Mouse (Mus musculus) lung, embryonic 16.5 days (tissue): ENCODE measurements around the gene Akap6. TPM values are rescaled to one million over a fixed set of nuclear protein-coding genes. Genes with fewer than 3 reads are reported as not detected.

Experiments
- ATAC-seq: fragments of 200-750 bp; cut with Nextera tagmentation; 2 replicates; pipeline ENCODE4 v1.8.0; 2017; ENCODE audit warnings: low read depth, mild to moderate bottlenecking, moderate library complexity
- H3K27ac ChIP-seq: fragments of 300-500 bp; sonication (generic); 2 replicates; pipeline ENCODE4 v1.5.1; 2014; ENCODE audit warnings: mild to moderate bottlenecking, control low read depth, low read length
- H3K27me3 ChIP-seq: fragments of 300-500 bp; sonication (generic); 2 replicates; pipeline ENCODE4 v1.6.1; 2014; ENCODE audit warnings: low read depth, low read length, mixed read lengths; ENCODE audit not compliant: control insufficient read depth, insufficient read depth
- H3K36me3 ChIP-seq: fragments of 300-500 bp; sonication (generic); 2 replicates; pipeline ENCODE4 v1.6.1; 2014; ENCODE audit warnings: low read length; ENCODE audit not compliant: control insufficient read depth, insufficient read depth
- H3K4me1 ChIP-seq: fragments of 300-500 bp; sonication (generic); replicated peaks from 2 replicates; pipeline ENCODE4 v1.6.1; 2014; ENCODE audit warnings: low read length, mixed read lengths; ENCODE audit not compliant: control insufficient read depth, insufficient read depth
- H3K4me2 ChIP-seq: fragments of 300-500 bp; sonication (generic); 2 replicates; pipeline ENCODE4 v1.6.1; 2014; ENCODE audit warnings: low read depth, low read length, control low read depth
- H3K4me3 ChIP-seq: fragments of 300-500 bp; sonication (generic); 2 replicates; pipeline ENCODE4 v1.5.1; 2014; ENCODE audit warnings: mild to moderate bottlenecking, low read length, control low read depth
- H3K9ac ChIP-seq: fragments of 300-500 bp; sonication (generic); 2 replicates; pipeline ENCODE4 v1.6.1; 2014; ENCODE audit warnings: low read length, control low read depth
- H3K9me3 ChIP-seq: fragments of 300-500 bp; sonication (generic); 2 replicates; pipeline ENCODE4 v1.6.1; 2016; ENCODE audit warnings: low read length; ENCODE audit not compliant: control insufficient read depth
- whole genome bisulfite sequencing: fragments of 180-500 bp; shearing (Covaris S2); extraction: QIAGEN DNeasy Blood & Tissue Kit; methylation state at CpG from one replicate; pipeline ENCODE4 v1.1.7; 2014; 5-methylcytosine and 5-hydroxymethylcytosine counted together
- polyA plus RNA-seq: library from polyadenylated mRNA; unstranded; fragments of >200 nt; fragmentation: Nextera tagmentation; extraction: Ambion mirVana; gene quantifications from 2 replicates; pipeline ENCODE4 v1.2.1, GENCODE M21; 2015

Akap6 gene
- polyA plus RNA-seq, 1 experiment from 2014 or later, result 0.64 TPM

DNA sequence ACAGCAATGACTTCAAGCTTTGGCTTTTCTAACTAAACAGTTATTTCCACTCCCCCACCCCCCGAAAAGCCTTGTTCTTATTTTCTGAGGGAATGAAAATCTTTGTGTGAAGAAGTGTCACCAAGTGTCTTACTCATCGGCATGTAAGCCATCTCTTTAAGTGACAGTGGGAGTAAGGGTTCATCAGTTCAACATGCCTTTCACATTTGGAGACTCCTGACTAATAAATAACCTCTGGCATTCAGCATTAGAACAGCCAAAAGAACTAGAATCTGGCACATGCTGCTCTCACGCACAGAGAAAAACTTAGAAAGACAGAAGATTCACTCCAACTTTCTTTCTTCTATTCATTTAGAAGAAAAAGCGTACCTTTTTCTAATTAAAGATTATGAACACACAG lies 226.3 kb downstream of the Akap6 start:
- Histone ChIP-seq H3K4me1 (no peaks in the 10 kb centered on the region), H3K4me3 (no peak overlapping the region), H3K27ac (no peak overlapping the region), H3K9ac (no peak overlapping the region), H3K36me3 (no peaks in the 10 kb centered on the region), H3K4me2 (no peak overlapping the region), H3K27me3 (no peaks in the 10 kb centered on the region), H3K9me3 (no peaks in the 10 kb centered on the region)
- ATAC-seq, result no peak
- 55% methylated on average over 4 of the region's 4 CpGs for WGBS

DNA sequence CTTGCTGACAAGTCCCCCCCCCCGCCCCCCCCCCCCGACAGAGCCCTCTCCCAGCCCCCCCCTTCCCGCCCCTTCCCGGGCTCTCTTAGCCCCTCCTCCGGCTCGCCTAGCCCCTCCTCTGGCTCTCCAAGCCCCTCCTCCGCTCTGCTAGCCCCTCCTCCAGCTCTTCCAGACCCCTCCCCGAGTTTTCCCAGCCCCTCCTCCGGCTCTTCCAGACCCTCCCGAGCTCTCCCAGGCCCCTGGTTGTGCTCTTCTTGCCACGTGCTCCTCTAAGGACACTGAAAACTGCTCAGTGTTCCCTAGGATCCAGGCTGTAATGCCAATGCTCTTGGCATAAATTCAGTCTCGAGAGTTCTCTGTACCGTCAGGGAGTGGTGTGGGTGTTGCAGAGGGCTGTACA lies 234.6 kb downstream of the Akap6 start:
- no peak overlapping the region for H3K4me2 ChIP-seq
- ATAC-seq, result no peak
- H3K4me3 ChIP-seq, result no peak overlapping the region
- no peak overlapping the region for H3K9ac ChIP-seq
- no peak overlapping the region for H3K27ac ChIP-seq
- no peaks in the 10 kb centered on the region for H3K36me3 ChIP-seq
- H3K4me1 ChIP-seq, result no peaks in the 10 kb centered on the region
- WGBS, result 75% methylated on average over 6 of the region's 13 CpGs
- H3K27me3 ChIP-seq, result no peaks in the 10 kb centered on the region
- H3K9me3 ChIP-seq, result peaks cover 3% of the 10 kb centered on the region; the same call in 1 of the 2 replicates

DNA sequence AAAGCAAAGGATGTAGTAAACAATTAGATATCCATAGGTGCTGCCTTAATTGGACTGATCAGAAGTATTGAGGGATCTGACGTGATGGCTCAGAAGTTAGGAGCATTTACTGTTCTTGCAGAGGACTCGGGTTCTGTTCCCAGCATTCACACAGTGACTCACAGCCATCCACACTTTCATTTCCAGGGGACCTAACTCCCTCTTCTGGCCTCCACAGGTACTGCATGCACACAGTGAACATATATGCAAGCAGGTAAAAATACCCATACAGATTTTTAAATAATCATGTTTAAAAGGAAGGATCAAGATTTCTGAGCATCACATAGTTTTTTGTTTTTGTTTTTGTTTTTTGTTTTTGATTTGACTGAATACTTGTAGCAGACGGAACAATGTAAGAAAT lies 235.8 kb downstream of the Akap6 start:
- H3K4me1 ChIP-seq, result no peaks in the 10 kb centered on the region
- ATAC-seq, result no peak
- H3K27ac ChIP-seq, result no peak overlapping the region
- peaks cover 3% of the 10 kb centered on the region; the same call in 1 of the 2 replicates for H3K9me3 ChIP-seq
- H3K4me3 ChIP-seq, result no peak overlapping the region
- WGBS, result 95% methylated on average over 3 of the region's 3 CpGs
- H3K4me2 ChIP-seq, result no peak overlapping the region
- no peaks in the 10 kb centered on the region for H3K27me3 ChIP-seq
- no peaks in the 10 kb centered on the region for H3K36me3 ChIP-seq
- no peak overlapping the region for H3K9ac ChIP-seq

DNA sequence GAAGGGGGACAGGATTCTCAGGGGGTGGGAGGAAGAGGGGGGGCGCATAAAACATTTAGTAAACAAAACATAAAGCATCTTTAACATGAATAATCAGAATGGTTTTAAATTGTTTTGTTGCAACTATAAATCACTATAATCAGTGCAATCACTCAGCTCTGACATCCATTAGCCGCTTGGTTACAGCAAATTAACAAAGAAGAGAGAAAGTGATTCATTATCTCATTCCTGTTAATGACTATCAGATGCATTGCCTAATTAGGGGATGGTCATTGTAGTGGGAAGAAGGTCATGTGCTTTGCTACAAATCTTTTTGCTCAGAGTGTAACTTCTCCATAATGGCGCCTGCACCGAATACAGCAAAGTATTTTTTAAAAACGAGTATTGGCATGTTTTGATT lies 239.6 kb downstream of the Akap6 start:
- no peak overlapping the region for H3K4me2 ChIP-seq
- no peak overlapping the region for H3K9ac ChIP-seq
- no peaks in the 10 kb centered on the region for H3K36me3 ChIP-seq
- H3K4me1 ChIP-seq, result no peaks in the 10 kb centered on the region
- H3K9me3 ChIP-seq, result peaks cover 3% of the 10 kb centered on the region; the same call in 1 of the 2 replicates
- no peak overlapping the region for H3K27ac ChIP-seq
- 79% methylated on average over 5 of the region's 5 CpGs for WGBS
- ATAC-seq, result no peak
- H3K4me3 ChIP-seq, result no peak overlapping the region
- no peaks in the 10 kb centered on the region for H3K27me3 ChIP-seq

DNA sequence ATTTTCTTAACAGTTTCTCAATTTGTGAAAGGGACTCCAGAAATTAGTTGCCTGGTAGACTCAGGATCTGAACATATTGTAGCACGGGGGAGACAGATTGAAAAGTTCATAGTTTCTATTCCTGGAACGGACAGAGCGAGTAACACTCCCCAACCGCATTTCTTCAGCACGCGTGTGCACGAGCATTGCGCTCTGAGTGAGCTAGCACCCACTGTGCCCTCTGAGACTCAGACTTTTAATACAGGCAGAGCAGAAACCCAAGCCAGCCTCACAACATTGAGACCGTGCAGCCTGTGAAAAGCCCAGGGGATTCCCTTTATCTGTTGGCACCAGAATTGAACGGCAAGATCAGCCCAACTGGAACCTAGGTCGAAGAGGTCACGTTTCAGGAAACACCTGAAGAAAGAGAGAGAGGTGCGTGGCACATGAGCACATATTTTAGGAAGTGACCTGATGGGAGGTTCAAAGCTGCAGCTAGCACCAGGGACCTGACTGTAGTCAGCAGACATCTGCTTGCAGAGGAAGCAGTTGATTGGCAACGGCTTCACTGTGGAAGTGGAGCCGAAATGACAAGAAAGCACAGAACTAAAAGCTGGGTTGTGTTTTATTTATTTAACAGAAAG lies 240.3 kb downstream of the Akap6 start:
- Histone ChIP-seq H3K27ac (no peak overlapping the region), H3K36me3 (no peaks in the 10 kb centered on the region), H3K4me2 (no peak overlapping the region), H3K9me3 (peaks cover 3% of the 10 kb centered on the region; the same call in 1 of the 2 replicates), H3K4me1 (no peaks in the 10 kb centered on the region), H3K27me3 (no peaks in the 10 kb centered on the region), H3K4me3 (no peak overlapping the region), H3K9ac (no peak overlapping the region)
- WGBS, result 64% methylated on average over 15 of the region's 15 CpGs
- ATAC-seq, result no peak

DNA sequence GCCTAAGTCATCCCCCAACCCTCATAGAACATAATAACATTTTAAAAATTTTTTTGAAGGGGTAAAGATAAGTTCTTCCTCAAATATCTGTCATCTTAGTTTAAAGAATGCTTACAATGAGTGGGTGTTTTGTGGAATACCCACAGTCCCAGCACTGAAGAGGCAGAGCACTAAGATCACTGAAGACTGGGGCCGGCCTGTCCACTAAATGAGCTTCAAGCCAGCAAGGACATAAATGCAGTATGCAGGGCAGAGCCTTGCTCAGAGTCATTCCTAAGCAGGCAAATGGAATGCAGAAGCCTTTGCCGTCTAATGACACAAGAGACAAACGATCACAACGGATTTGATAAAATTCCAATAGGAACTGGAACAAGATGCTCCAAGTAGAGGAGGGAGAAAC lies 242.8 kb downstream of the Akap6 start:
- no peak for ATAC-seq
- 46% methylated on average over 4 of the region's 4 CpGs for WGBS
- no peak overlapping the region for H3K9ac ChIP-seq
- H3K36me3 ChIP-seq, result no peaks in the 10 kb centered on the region
- no peak overlapping the region for H3K27ac ChIP-seq
- H3K27me3 ChIP-seq, result no peaks in the 10 kb centered on the region
- H3K9me3 ChIP-seq, result no peaks in the 10 kb centered on the region
- no peak overlapping the region for H3K4me2 ChIP-seq
- no peak overlapping the region for H3K4me3 ChIP-seq
- no peaks in the 10 kb centered on the region for H3K4me1 ChIP-seq

DNA sequence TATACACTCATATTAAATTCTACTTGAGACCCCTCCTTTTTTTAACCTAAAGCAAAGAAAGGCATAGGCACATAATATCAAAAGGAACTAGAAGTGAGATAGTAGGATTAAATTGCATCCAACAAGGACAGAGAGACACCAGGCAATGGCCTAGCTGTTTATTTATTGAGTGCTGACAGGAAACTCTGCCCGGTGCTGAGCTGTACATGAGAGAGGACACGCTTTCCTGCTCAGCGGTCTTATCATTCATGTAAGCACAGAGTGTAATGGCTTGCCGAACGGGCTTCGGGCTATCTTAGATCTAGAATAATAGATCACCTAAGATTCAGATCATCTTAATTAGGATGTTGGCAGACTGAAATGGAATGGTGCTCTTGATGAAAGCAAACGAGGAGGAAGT lies 245.1 kb downstream of the Akap6 start:
- Histone ChIP-seq H3K36me3 (no peaks in the 10 kb centered on the region), H3K4me1 (no peaks in the 10 kb centered on the region), H3K4me3 (no peak overlapping the region), H3K27ac (no peak overlapping the region), H3K9ac (no peak overlapping the region), H3K4me2 (no peak overlapping the region; the same call in 1 of the 2 replicates), H3K9me3 (no peaks in the 10 kb centered on the region), H3K27me3 (no peaks in the 10 kb centered on the region)
- WGBS, result 44% methylated on average over 7 of the region's 7 CpGs
- ATAC-seq, result no peak

DNA sequence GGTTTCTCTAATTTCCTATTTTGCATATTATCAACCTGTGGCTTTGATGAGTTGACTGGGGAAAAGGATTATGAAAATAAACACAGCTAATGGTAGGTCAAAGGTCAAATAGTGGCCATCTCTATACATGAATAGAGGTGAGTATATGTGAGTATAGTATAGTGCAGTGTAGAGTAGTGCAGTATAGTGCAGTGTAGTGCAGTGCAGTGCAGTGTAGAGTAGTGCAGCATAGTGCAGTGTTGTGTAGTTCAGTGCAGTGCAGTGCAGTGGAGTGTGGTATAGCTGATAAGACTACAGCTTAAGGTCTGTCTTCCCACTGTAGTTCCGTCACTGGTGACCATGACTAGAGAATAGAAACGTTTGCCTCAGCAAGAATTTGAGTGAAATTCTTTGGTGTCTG lies 245.8 kb downstream of the Akap6 start:
- Histone ChIP-seq H3K36me3 (no peaks in the 10 kb centered on the region), H3K4me1 (no peaks in the 10 kb centered on the region), H3K9me3 (no peaks in the 10 kb centered on the region), H3K27ac (no peak overlapping the region), H3K4me3 (no peak overlapping the region), H3K9ac (no peak overlapping the region), H3K4me2 (no peak overlapping the region), H3K27me3 (no peaks in the 10 kb centered on the region)
- no peak for ATAC-seq
- 80% methylated on average over 2 of the region's 2 CpGs for WGBS

DNA sequence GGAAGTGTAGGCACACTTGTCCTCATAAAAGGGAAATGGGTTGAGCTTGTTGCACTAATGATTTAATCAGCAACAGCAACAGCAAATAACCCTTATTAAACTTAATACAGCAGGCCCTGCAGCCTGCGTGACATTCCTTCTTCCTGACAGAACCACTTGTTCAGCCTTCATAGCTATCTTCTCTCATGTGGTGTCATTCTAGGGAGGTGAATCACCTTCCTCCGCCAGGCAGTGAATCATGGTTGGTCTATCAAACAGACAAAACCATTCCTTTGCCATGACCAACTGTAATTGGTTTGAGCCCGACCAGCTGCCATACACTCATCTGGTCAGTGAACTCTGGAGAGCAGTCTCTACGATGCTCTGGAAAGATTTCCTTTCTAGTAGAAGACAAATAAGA lies 251.5 kb downstream of the Akap6 start:
- Histone ChIP-seq H3K4me2 (no peak overlapping the region), H3K4me3 (no peak overlapping the region), H3K4me1 (no peaks in the 10 kb centered on the region), H3K9me3 (no peaks in the 10 kb centered on the region), H3K27ac (no peak overlapping the region), H3K27me3 (no peaks in the 10 kb centered on the region), H3K9ac (no peak overlapping the region), H3K36me3 (no peaks in the 10 kb centered on the region)
- 76% methylated on average over 4 of the region's 4 CpGs for WGBS
- no peak for ATAC-seq

DNA sequence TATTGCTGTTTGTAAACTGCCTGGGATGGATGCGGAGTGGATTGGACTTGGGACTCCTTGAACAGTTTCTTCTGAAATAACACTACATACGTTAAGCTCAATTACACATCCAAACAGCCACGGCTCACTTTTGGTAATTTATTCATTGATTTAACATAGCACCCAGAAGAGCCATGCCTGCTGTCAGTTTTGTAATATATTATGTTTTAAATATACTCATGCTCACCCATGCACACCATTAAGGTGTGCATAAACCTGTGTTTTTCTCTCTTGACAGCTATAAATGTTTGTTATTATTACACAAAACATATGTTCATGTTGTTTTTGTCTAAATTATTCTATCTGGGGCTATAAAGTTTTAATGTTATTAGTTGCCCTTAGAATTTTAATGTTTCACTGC lies 258.4 kb downstream of the Akap6 start:
- H3K27ac ChIP-seq, result no peak overlapping the region
- ATAC-seq, result no peak
- no peaks in the 10 kb centered on the region for H3K27me3 ChIP-seq
- no peak overlapping the region for H3K9ac ChIP-seq
- H3K9me3 ChIP-seq, result no peaks in the 10 kb centered on the region
- 74% methylated on average over 3 of the region's 3 CpGs for WGBS
- H3K4me3 ChIP-seq, result no peak overlapping the region
- no peak overlapping the region for H3K4me2 ChIP-seq
- no peaks in the 10 kb centered on the region for H3K4me1 ChIP-seq
- H3K36me3 ChIP-seq, result no peaks in the 10 kb centered on the region
